Mouse (Mus musculus) megakaryocyte-erythroid progenitor cell, adult 5-6 weeks (primary cell): ENCODE measurements around the gene Calr. TPM values are rescaled to one million over a fixed set of nuclear protein-coding genes. Genes with fewer than 3 reads are reported as not detected.

Source experiments
- ATAC-seq: replicated peaks from 2 replicates; pipeline ENCODE4 v1.8.0; 2016; ENCODE audit warnings: mild to moderate bottlenecking, inconsistent platforms; ENCODE audit not compliant: severe bottlenecking, poor library complexity, low FRiP score, low TSS enrichment
- total RNA-seq, 2 experiments: library from RNA; stranded (forward) in 1 of 2; stranded (reverse) in 1 of 2; fragments of 200-1000, 215-1000 nt in 1 of 2; fragments of >200 nt in 1 of 2; fragmentation: Nextera tagmentation in 1 of 2; gene quantifications; 2 replicates each; pipeline ENCODE4 v1.2.3; 2014 to 2017

Gene Calr
- total RNA-seq, 2 experiments from 2014 or later = 320 to 1,527 TPM

GRCm38 (mm10) chr8:84825636-84826035 is 21.1 kb downstream of the Calr start:
- ATAC-seq = no peak

GRCm38 (mm10) chr8:84823653-84824052 is 23.1 kb downstream of the Calr start:
- ATAC-seq = peak; percentile 88

GRCm38 (mm10) chr8:84822723-84823122 is 24.0 kb downstream of the Calr start, which contains the start of gene Dand5:
TSS of gene Dand5 (minus strand) at chr8:84822823.
- ATAC-seq = no peak

- ATAC-seq = no peak
These were observed 30.6 kb downstream of the Calr start for GRCm38 (mm10) chr8:84816117-84816516.

GRCm38 (mm10) chr8:84815547-84815946 is 31.2 kb downstream of the Calr start:
- ATAC-seq = peak; percentile 83

GRCm38 (mm10) chr8:84814555-84815441 is 31.9 kb downstream of the Calr start:
- ATAC-seq = no peak

- ATAC-seq = no peak
These were observed 32.5 kb downstream of the Calr start for GRCm38 (mm10) chr8:84814240-84814554.

- no peak for ATAC-seq
These were observed 32.9 kb downstream of the Calr start for GRCm38 (mm10) chr8:84813830-84814229.

GRCm38 (mm10) chr8:84813059-84813458 is 33.7 kb downstream of the Calr start:
- peak; percentile 60 for ATAC-seq

- no peak for ATAC-seq
These were observed 35.4 kb downstream of the Calr start for GRCm38 (mm10) chr8:84811303-84811702.

GRCm38 (mm10) chr8:84810896-84811295 is 35.8 kb downstream of the Calr start:
- peak; percentile 63 for ATAC-seq

- no peak for ATAC-seq
These were observed 36.8 kb downstream of the Calr start for GRCm38 (mm10) chr8:84809941-84810280.

- ATAC-seq = no peak
These were observed 37.4 kb downstream of the Calr start for GRCm38 (mm10) chr8:84809109-84809940.

- no peak for ATAC-seq
These were observed 40.7 kb downstream of the Calr start for GRCm38 (mm10) chr8:84806031-84806430.

- ATAC-seq = peak; percentile 35; the same call in 1 of the 2 replicates
These were observed 46.5 kb downstream of the Calr start, which contains the start of gene Nfix for GRCm38 (mm10) chr8:84799999-84800831. TSS of gene Nfix (minus strand) at chr8:84800344.

- peak; percentile 47; the same call in 1 of the 2 replicates for ATAC-seq
These were observed 47.4 kb downstream of the Calr start for GRCm38 (mm10) chr8:84799136-84799931.

- peak; percentile 42 for ATAC-seq
These were observed 48.1 kb downstream of the Calr start for GRCm38 (mm10) chr8:84798446-84799135.

GRCm38 (mm10) chr8:84797971-84798370 is 48.8 kb downstream of the Calr start:
- no peak for ATAC-seq
